Mouse (Mus musculus) ES-E14 (cell line): Measurements from ENCODE around the gene Tatdn2. TPM values are rescaled to one million over a fixed set of nuclear protein-coding genes. Genes with fewer than 3 reads are reported as not detected.

Experiments
- DNase-seq: peaks from one replicate; pipeline ENCODE4 v3.0.0-alpha.2; 2013; ENCODE audit warnings: low read depth, low spot score
- H3K27ac ChIP-seq: 2 replicates; pipeline ENCODE4 v1.5.1; 2012; ENCODE audit warnings: low read depth, mild to moderate bottlenecking, low read length, moderate library complexity, mixed read lengths; ENCODE audit not compliant: poor library complexity, insufficient read depth, severe bottlenecking
- H3K36me3 ChIP-seq: 2 replicates; pipeline ENCODE4 v1.6.1; 2012; ENCODE audit warnings: mild to moderate bottlenecking, low read length, moderate library complexity, mixed read lengths; ENCODE audit not compliant: control insufficient read depth, poor library complexity, insufficient read depth, severe bottlenecking
- H3K4me1 ChIP-seq, 2 experiments: fragments of 150-350 bp in 1 of 2; sonication (generic) in 1 of 2; 2 replicates each; pipeline ENCODE4 v1.6.1; 2012; ENCODE audit warnings: low read length in 2 of 2, mild to moderate bottlenecking in 1 of 2, mixed read lengths in 1 of 2; ENCODE audit not compliant: control insufficient read depth in 2 of 2, insufficient read depth in 2 of 2, poor library complexity in 1 of 2
- H3K4me3 ChIP-seq, 2 experiments: fragments of 150-350 bp in 1 of 2; sonication (generic) in 1 of 2; 2 replicates each; pipeline ENCODE4 v1.5.1; 2012; ENCODE audit warnings: low read length in 2 of 2, low read depth in 1 of 2, mild to moderate bottlenecking in 1 of 2, mixed read lengths in 1 of 2; ENCODE audit not compliant: insufficient read depth in 1 of 2, poor library complexity in 1 of 2, severe bottlenecking in 1 of 2
- H3K9ac ChIP-seq: 2 replicates; pipeline ENCODE4 v1.6.1; 2012; ENCODE audit warnings: low read depth, mild to moderate bottlenecking, low read length, mixed read lengths; ENCODE audit not compliant: poor library complexity, insufficient read depth, severe bottlenecking
- H3K9me3 ChIP-seq: fragments of 150-350 bp; sonication (generic); 2 replicates; pipeline ENCODE4 v1.6.1; 2012; ENCODE audit warnings: low read depth, mild to moderate bottlenecking, low read length; ENCODE audit not compliant: control insufficient read depth, insufficient read depth
- CHD2 ChIP-seq: IDR thresholded peaks from 2 replicates; pipeline ENCODE4 v1.6.1; 2014; ENCODE audit warnings: mild to moderate bottlenecking, low read depth, low read length, inconsistent platforms
- HCFC1 ChIP-seq: IDR thresholded peaks from 2 replicates; pipeline ENCODE4 v1.6.1; 2012; ENCODE audit warnings: low read length, inconsistent platforms, borderline replicate concordance; ENCODE audit not compliant: insufficient read depth
- MAFK ChIP-seq: IDR thresholded peaks from 2 replicates; pipeline ENCODE4 v1.6.1; 2014; ENCODE audit warnings: mild to moderate bottlenecking, low read depth, low read length, inconsistent platforms; ENCODE audit not compliant: insufficient read depth
- ZC3H11A ChIP-seq: IDR thresholded peaks from 2 replicates; pipeline ENCODE4 v1.6.1; 2012; ENCODE audit warnings: low read depth, mild to moderate bottlenecking, inconsistent platforms, low read length, borderline replicate concordance
- ZNF384 ChIP-seq: IDR thresholded peaks from 2 replicates; pipeline ENCODE4 v1.6.1; 2012; ENCODE audit warnings: low read depth, low read length, inconsistent platforms
- in situ Hi-C, 2 experiments: fragments of 600-800 bp; cut with MboI; formaldehyde crosslinking; loops; one replicate each; pipeline ENCODE4 v1.15.1; 2025; ENCODE audit warnings: low sequenced_read_pairs in 2 of 2, inconsistent platforms in 1 of 2; ENCODE audit not compliant: unreplicated experiment in 2 of 2
- total RNA-seq: library from RNA; depleted of rRNA; stranded (reverse); fragments of 300-350 nt; gene quantifications from 2 replicates; pipeline ENCODE4 v1.2.3, GENCODE M21; 2012

Tatdn2 gene
- total RNA-seq, 1 experiment: 70.6 TPM

GRCm38 (mm10) chr6:113679993-113680566 lies 16.8 kb upstream of the Tatdn2 start:
- no peak for TF ChIP-seq HCFC1
- in situ Hi-C loops: loop anchor here in 1 of 2 experiments (5.0 kb wide), 1 partner anchor 43 kb away; the partner anchor contains the start of gene Irak2
- DNase-seq: no peak
- no peak overlapping the region for H3K27ac ChIP-seq
- no peak overlapping the region for H3K9ac ChIP-seq
- H3K36me3 ChIP-seq: no peaks in the 10 kb centered on the region
- no peak overlapping the region for H3K4me3 ChIP-seq
- no peaks in the 10 kb centered on the region for H3K9me3 ChIP-seq
- H3K4me1 ChIP-seq: peaks cover 2 to 30% of the 10 kb centered on the region in 2 experiments; a peak in 2 of 4 replicates

GRCm38 (mm10) chr6:113681271-113681670 lies 15.6 kb upstream of the Tatdn2 start:
- TF ChIP-seq MAFK: no peak
- peak; percentile 39; the same call in 1 of the 2 replicates for TF ChIP-seq ZC3H11A
- no peak for TF ChIP-seq CHD2
- Histone ChIP-seq H3K36me3 (no peaks in the 10 kb centered on the region), H3K9ac (peak overlapping the region; percentile 55; the same call in 1 of the 2 replicates), H3K4me1 (peaks cover 2 to 30% of the 10 kb centered on the region in 2 experiments; a peak in 2 of 4 replicates), H3K27ac (peak overlapping the region; percentile 44; the same call in 1 of the 2 replicates), H3K4me3 (no peak overlapping the region), H3K9me3 (no peaks in the 10 kb centered on the region)
- DNase-seq: peak; percentile 89
- in situ Hi-C loops: loop anchor here in 1 of 2 experiments (5.0 kb wide), 1 partner anchor 44 kb away; the partner anchor contains the start of gene Irak2

- H3K4me1 ChIP-seq: peaks cover 4 to 27% of the 10 kb centered on the region in 2 experiments; a peak in 2 of 4 replicates
- H3K36me3 ChIP-seq: no peaks in the 10 kb centered on the region
- peak overlapping the region; percentile 88 for H3K27ac ChIP-seq
- TF ChIP-seq CHD2 (no peak), HCFC1 (no peak), MAFK (no peak), ZNF384 (no peak), ZC3H11A (no peak)
- DNase-seq: no peak
- no peaks in the 10 kb centered on the region for H3K9me3 ChIP-seq
- in situ Hi-C loops: loop anchor here in 1 of 2 experiments (5.0 kb wide), 1 partner anchor 46 kb away; the partner anchor contains the start of gene Irak2
- no peak overlapping the region; a peak in 1 of 4 replicates for H3K4me3 ChIP-seq
- H3K9ac ChIP-seq: no peak overlapping the region; the same call in 1 of the 2 replicates
These were observed 13.6 kb upstream of the Tatdn2 start for GRCm38 (mm10) chr6:113683081-113683825.

GRCm38 (mm10) chr6:113686551-113687125 lies 10.2 kb upstream of the Tatdn2 start:
- peak overlapping the region; percentile 87 for H3K27ac ChIP-seq
- peaks cover 7 to 32% of the 10 kb centered on the region in 2 experiments for H3K4me1 ChIP-seq
- peak; percentile 39 for DNase-seq
- TF ChIP-seq HCFC1: no peak
- TF ChIP-seq ZC3H11A: no peak
- TF ChIP-seq MAFK: no peak
- no peak for TF ChIP-seq ZNF384
- no peak for TF ChIP-seq CHD2
- peak overlapping the region; percentile 51 for H3K9ac ChIP-seq
- in situ Hi-C loops: no loop called here
- no peaks in the 10 kb centered on the region for H3K36me3 ChIP-seq
- no peaks in the 10 kb centered on the region for H3K9me3 ChIP-seq
- peak overlapping the region; percentile 35 to 50 for H3K4me3 ChIP-seq
